Mouse (Mus musculus) embryonic fibroblast, embryonic 13.5 days (primary cell): Measurements from ENCODE around the gene Rpl12.

Experiments used
- CTCF ChIP-seq: IDR thresholded peaks from 2 replicates; pipeline ENCODE4 v1.5.1; 2011; ENCODE audit warnings: mild to moderate bottlenecking, control low read depth, low read length, moderate library complexity, borderline replicate concordance; ENCODE audit not compliant: insufficient read depth
- POLR2A ChIP-seq: IDR thresholded peaks from 2 replicates; pipeline ENCODE4 v1.6.1; 2011; ENCODE audit warnings: low read depth, mild to moderate bottlenecking, control low read depth, low read length, moderate library complexity

- TF ChIP-seq CTCF (no peak), POLR2A (no peak)
These were observed 38.4 kb downstream of the Rpl12 start for GRCm38 (mm10) chr2:32999752-33000151.
